Mouse (Mus musculus) forebrain, embryonic 10.5 days (tissue): ENCODE measurements at regions not wholly inside any gene's neighbourhood (a gene's known extent, or its start where the extent isn't known, plus 50 kb on each side); places are given as distances from the start of the nearest gene placed in this dataset.

Experiments
- DNase-seq: peaks from one replicate; pipeline ENCODE4 v3.0.0-alpha.2; 2017; ENCODE audit warnings: low spot score; ENCODE audit errors: extremely low spot score
- H3K27ac ChIP-seq: fragments of 300-500 bp; sonication (generic); 2 replicates; pipeline ENCODE4 v1.5.1; 2016; ENCODE audit warnings: mild to moderate bottlenecking
- H3K27me3 ChIP-seq: fragments of 300-500 bp; sonication (generic); 2 replicates; pipeline ENCODE4 v1.6.1; 2016; ENCODE audit warnings: mild to moderate bottlenecking; ENCODE audit not compliant: poor library complexity, severe bottlenecking
- H3K36me3 ChIP-seq: fragments of 300-500 bp; sonication (generic); replicated peaks from 2 replicates; pipeline ENCODE4 v1.6.1; 2016; ENCODE audit warnings: mild to moderate bottlenecking, moderate library complexity
- H3K4me1 ChIP-seq: fragments of 300-500 bp; sonication (generic); 2 replicates; pipeline ENCODE4 v1.6.1; 2016
- H3K4me3 ChIP-seq: fragments of 300-500 bp; sonication (generic); 2 replicates; pipeline ENCODE4 v1.5.1; 2016; ENCODE audit warnings: mild to moderate bottlenecking, moderate library complexity
- H3K9me3 ChIP-seq: fragments of 300-500 bp; sonication (generic); 2 replicates; pipeline ENCODE4 v1.6.1; 2016; ENCODE audit warnings: mild to moderate bottlenecking, moderate library complexity
- WGBS: fragments of 180-500 bp; shearing (Covaris S2); methylation state at CpG from one replicate; pipeline ENCODE4 v1.1.7; 2016; 5-methylcytosine and 5-hydroxymethylcytosine counted together

DNA sequence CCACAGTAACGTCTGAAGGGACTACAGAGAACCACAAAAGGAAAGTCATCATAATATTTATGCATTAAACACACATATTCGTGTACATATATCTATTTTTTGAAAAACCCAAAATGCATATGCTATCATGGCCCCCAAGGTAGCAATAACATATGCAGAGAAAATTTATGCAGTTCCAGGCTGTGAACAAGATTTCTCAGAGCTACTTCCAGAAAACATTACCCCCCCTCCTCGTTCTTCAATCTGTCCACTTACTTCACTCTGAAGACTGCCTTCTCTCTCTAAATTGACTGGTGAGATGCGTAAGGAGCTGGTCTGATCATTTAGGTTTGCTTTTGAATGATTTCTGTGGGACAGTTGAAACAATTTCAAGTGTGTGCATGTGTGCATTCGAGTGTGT lies 369.3 kb upstream of the Zeb2 start:
- WGBS = 88% methylated on average over 5 of the region's 5 CpGs
- Histone ChIP-seq H3K9me3 (no peaks in the 10 kb centered on the region), H3K27me3 (no peaks in the 10 kb centered on the region), H3K36me3 (no peaks in the 10 kb centered on the region), H3K4me1 (peaks cover 5% of the 10 kb centered on the region; the same call in 1 of the 2 replicates), H3K4me3 (no peak overlapping the region), H3K27ac (no peak overlapping the region)
- DNase-seq = no peak

GRCm38 (mm10) chr2:45485477-45485876 lies 368.3 kb upstream of the Zeb2 start:
- H3K4me3 ChIP-seq = no peak overlapping the region
- no peaks in the 10 kb centered on the region for H3K27me3 ChIP-seq
- H3K27ac ChIP-seq = no peak overlapping the region
- 78% methylated on average over 10 of the region's 10 CpGs for WGBS
- H3K9me3 ChIP-seq = no peaks in the 10 kb centered on the region
- H3K36me3 ChIP-seq = no peaks in the 10 kb centered on the region
- peaks cover 5% of the 10 kb centered on the region; the same call in 1 of the 2 replicates for H3K4me1 ChIP-seq
- DNase-seq = no peak

GRCm38 (mm10) chr2:45480671-45481070 lies 363.5 kb upstream of the Zeb2 start:
- Histone ChIP-seq H3K9me3 (no peaks in the 10 kb centered on the region), H3K4me1 (peaks cover 5% of the 10 kb centered on the region; the same call in 1 of the 2 replicates), H3K27me3 (no peaks in the 10 kb centered on the region), H3K27ac (no peak overlapping the region), H3K4me3 (no peak overlapping the region), H3K36me3 (no peaks in the 10 kb centered on the region)
- WGBS = 77% methylated on average over 2 of the region's 2 CpGs
- DNase-seq = no peak

DNA sequence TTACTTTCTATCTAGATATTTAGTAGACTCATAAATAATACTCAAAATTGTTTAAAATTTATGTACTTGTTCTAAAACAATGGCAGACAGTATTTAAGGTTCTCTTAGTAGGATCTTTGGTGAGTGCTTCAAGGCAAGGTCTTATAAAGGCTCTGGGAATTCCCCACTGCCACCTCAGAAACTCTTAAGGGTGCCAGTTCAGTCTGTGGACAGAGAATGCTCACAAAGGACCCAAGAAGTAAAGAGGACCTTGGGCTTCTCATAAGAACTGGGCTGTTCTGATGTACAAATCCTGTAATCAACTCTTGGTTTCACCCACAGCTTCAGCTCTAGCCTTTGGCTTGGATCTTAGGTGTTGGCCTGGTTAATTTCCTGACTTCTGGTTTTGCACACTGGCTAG lies 358.8 kb upstream of the Zeb2 start:
- H3K4me3 ChIP-seq = no peak overlapping the region
- H3K36me3 ChIP-seq = no peaks in the 10 kb centered on the region
- H3K4me1 ChIP-seq = no peaks in the 10 kb centered on the region
- H3K27ac ChIP-seq = no peak overlapping the region
- no peak for DNase-seq
- H3K27me3 ChIP-seq = no peaks in the 10 kb centered on the region
- no peaks in the 10 kb centered on the region for H3K9me3 ChIP-seq

GRCm38 (mm10) chr2:45464306-45464705 lies 347.1 kb upstream of the Zeb2 start:
- no peaks in the 10 kb centered on the region for H3K36me3 ChIP-seq
- no peaks in the 10 kb centered on the region for H3K9me3 ChIP-seq
- no peak for DNase-seq
- H3K27me3 ChIP-seq = no peaks in the 10 kb centered on the region
- 92% methylated on average over 4 of the region's 4 CpGs for WGBS
- H3K4me3 ChIP-seq = no peak overlapping the region
- no peak overlapping the region for H3K27ac ChIP-seq
- H3K4me1 ChIP-seq = no peaks in the 10 kb centered on the region

DNA sequence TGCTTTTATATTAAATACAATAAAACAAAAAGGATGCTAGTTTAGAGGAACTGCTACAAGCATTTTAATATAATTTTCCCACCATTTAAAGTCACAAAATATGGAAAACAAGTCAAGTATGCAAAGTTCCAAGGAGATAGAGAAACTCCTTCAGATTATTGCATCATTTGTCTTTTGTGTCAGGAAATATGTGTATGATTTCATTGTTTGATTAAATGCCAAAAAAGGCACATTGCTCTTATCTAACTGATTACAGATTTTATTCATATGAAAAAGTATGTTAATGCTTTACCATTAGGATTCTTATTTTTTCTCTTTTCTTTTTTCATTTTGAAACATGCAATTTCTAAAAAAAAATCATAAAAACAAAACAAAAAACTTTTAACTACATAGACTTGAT lies 342.2 kb upstream of the Zeb2 start:
- Histone ChIP-seq H3K9me3 (no peaks in the 10 kb centered on the region), H3K4me1 (no peaks in the 10 kb centered on the region), H3K27me3 (no peaks in the 10 kb centered on the region), H3K4me3 (no peak overlapping the region), H3K36me3 (no peaks in the 10 kb centered on the region), H3K27ac (no peak overlapping the region)
- DNase-seq = no peak

- H3K4me1 ChIP-seq = no peaks in the 10 kb centered on the region
- 88% methylated on average over 2 of the region's 2 CpGs for WGBS
- H3K27me3 ChIP-seq = no peaks in the 10 kb centered on the region
- no peaks in the 10 kb centered on the region for H3K36me3 ChIP-seq
- no peaks in the 10 kb centered on the region for H3K9me3 ChIP-seq
- DNase-seq = no peak
- no peak overlapping the region for H3K4me3 ChIP-seq
- no peak overlapping the region for H3K27ac ChIP-seq
Measured at GRCm38 (mm10) chr2:45454811-45455210, 337.6 kb upstream of the Zeb2 start.

GRCm38 (mm10) chr2:45439146-45439545 lies 322.0 kb upstream of the Zeb2 start:
- no peaks in the 10 kb centered on the region for H3K27me3 ChIP-seq
- WGBS = 73% methylated on average over 4 of the region's 4 CpGs
- peaks cover 24% of the 10 kb centered on the region for H3K4me1 ChIP-seq
- H3K27ac ChIP-seq = no peak overlapping the region
- no peak overlapping the region for H3K4me3 ChIP-seq
- H3K36me3 ChIP-seq = no peaks in the 10 kb centered on the region
- no peak for DNase-seq
- H3K9me3 ChIP-seq = no peaks in the 10 kb centered on the region

DNA sequence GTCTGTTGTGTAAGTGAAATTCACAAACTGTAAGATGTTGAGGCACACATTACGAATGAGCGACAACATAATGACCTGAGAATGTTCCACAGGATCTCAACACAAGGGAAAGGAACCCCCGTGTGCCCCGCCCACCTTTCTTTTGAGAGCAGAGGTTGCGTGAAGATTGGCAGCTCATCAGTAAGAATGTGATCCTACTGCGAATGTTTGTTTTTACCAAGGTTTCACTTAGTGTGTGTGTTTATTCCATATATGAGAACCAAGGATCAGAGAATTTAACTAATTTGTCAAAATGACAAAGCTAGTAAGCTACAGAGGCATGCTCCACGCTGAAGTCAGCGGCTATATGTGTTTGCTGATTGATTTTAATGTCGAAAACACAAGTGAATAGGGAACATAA lies 321.5 kb upstream of the Zeb2 start:
- no peak overlapping the region for H3K4me3 ChIP-seq
- WGBS = 89% methylated on average over 9 of the region's 9 CpGs
- H3K4me1 ChIP-seq = peaks cover 24% of the 10 kb centered on the region
- H3K9me3 ChIP-seq = no peaks in the 10 kb centered on the region
- no peak for DNase-seq
- H3K27me3 ChIP-seq = no peaks in the 10 kb centered on the region
- H3K36me3 ChIP-seq = no peaks in the 10 kb centered on the region
- no peak overlapping the region for H3K27ac ChIP-seq

DNA sequence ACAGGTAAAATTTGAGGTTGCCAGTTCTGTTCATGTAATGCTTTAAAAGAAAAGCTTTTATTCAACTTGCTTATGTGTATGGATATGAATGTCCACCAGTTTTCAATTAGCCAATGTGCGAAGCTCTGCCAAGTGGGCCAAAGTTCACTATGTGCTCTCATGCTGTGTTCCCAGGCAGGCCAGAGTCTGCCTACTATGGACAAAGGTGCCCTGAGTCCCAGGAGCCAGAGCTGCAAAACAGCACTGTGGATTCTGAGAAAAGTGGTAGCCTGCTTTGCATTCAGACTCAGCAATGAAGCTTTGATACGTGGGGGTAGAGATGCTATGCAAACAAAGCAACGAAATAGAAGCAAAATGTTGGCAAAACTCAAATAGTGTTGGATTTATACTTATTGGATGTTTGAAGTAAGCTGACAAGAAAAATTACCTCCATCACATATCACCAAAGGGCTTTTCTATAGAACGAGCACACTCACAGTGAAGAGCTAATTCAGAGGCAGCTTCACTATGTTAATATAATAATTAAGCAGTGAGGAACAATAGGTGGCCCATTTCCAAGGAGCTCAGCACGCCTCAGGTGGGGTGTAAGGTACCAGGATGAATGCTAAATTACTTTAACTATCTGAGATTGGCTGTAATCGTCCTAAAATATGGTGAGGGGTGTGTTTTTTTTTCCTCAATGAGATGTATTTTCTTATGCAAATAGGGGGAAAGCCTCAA lies 318.2 kb upstream of the Zeb2 start:
- 65% methylated on average over 6 of the region's 6 CpGs for WGBS
- Histone ChIP-seq H3K4me1 (peaks cover 24% of the 10 kb centered on the region), H3K36me3 (no peaks in the 10 kb centered on the region), H3K4me3 (no peak overlapping the region), H3K9me3 (no peaks in the 10 kb centered on the region), H3K27me3 (no peaks in the 10 kb centered on the region), H3K27ac (no peak overlapping the region)
- no peak for DNase-seq

GRCm38 (mm10) chr2:45434789-45435188 lies 317.6 kb upstream of the Zeb2 start:
- WGBS = 83% methylated on average over 5 of the region's 5 CpGs
- DNase-seq = no peak
- Histone ChIP-seq H3K4me3 (no peak overlapping the region), H3K4me1 (peaks cover 24% of the 10 kb centered on the region), H3K27ac (no peak overlapping the region), H3K27me3 (no peaks in the 10 kb centered on the region), H3K36me3 (no peaks in the 10 kb centered on the region), H3K9me3 (no peaks in the 10 kb centered on the region)

- 90% methylated on average over 1 of the region's 1 CpGs for whole genome bisulfite sequencing
- H3K36me3 ChIP-seq = no peaks in the 10 kb centered on the region
- no peaks in the 10 kb centered on the region for H3K9me3 ChIP-seq
- H3K4me1 ChIP-seq = peaks cover 24% of the 10 kb centered on the region
- H3K27ac ChIP-seq = no peak overlapping the region
- H3K4me3 ChIP-seq = no peak overlapping the region
- DNase-seq = no peak
- H3K27me3 ChIP-seq = no peaks in the 10 kb centered on the region
Measured at GRCm38 (mm10) chr2:45434169-45434568, 317.0 kb upstream of the Zeb2 start.

DNA sequence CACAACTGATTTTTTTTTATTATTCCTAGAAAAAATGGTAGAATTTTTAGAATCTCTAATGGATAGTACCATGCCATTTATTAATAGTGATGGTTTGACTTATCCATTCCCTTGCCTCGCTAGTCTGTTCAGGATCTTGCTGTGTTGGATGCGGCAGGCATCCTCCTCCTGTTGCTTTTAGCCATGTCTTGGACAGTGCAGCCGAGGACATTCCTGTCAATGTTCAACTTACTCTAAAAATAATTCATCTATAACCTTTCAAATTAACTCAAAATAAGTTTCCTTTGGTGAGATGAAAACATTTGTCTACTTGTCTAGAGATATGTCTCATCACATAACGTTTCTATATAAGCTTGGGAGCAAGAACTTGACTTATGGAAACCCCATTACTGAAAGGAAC lies 314.2 kb upstream of the Zeb2 start:
- 95% methylated on average over 4 of the region's 4 CpGs for WGBS
- Histone ChIP-seq H3K4me1 (peaks cover 17% of the 10 kb centered on the region), H3K9me3 (no peaks in the 10 kb centered on the region), H3K27me3 (no peaks in the 10 kb centered on the region), H3K27ac (no peak overlapping the region), H3K36me3 (no peaks in the 10 kb centered on the region), H3K4me3 (no peak overlapping the region)
- no peak for DNase-seq

DNA sequence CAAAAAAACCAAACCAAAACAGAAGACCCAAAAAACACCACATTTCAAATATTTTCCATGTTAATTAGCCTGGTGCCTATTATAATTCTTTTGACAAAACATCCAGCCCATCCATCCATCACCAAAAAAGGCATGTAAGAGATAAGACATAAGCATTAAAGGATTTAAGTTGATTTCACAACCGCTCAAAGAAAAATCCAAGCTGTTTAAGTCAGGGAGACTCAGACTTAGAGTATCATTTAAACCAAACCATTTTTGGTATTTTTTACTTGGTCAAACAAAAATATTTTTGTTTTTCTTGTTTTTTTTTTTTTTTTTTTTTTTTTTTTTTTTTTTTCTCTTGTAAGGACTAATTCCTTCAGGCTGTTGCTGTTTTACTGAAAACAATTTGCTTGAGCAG lies 304.6 kb upstream of the Zeb2 start:
- H3K27ac ChIP-seq = no peak overlapping the region
- H3K4me3 ChIP-seq = no peak overlapping the region
- H3K9me3 ChIP-seq = no peaks in the 10 kb centered on the region
- no peak for DNase-seq
- no peaks in the 10 kb centered on the region for H3K36me3 ChIP-seq
- no peaks in the 10 kb centered on the region for H3K4me1 ChIP-seq
- no peaks in the 10 kb centered on the region for H3K27me3 ChIP-seq
- WGBS = 90% methylated on average over 1 of the region's 1 CpGs
